Comparison of ENCODE assay signal across 8 mouse cellular contexts in genomic region chr7:3692987-3693808, GRCm38 (mm10). TPM values are rescaled to one million over a fixed set of nuclear protein-coding genes. Genes with fewer than 3 reads are reported as not detected.
A peak's percentile ranks its signal among the peaks of the same experiment; 100 is the strongest.
DNase-seq lines count a peak whose midpoint lies in the region; ATAC-seq and TF ChIP-seq lines count a peak whose summit lies in the region.

Gene Mboat7 (minus strand): TSS chr7:3693523.

- H3K4me3 ChIP-seq in ES-Bruce4 (ENCODE audit: low read depth, low read length), result peak within 1 kb of the TSS; percentile 76
- peak within 1 kb of the TSS; percentile 75 for H3K4me3 ChIP-seq in forebrain, embryonic 13.5 days
- H3K4me3 ChIP-seq in liver, postnatal 0 days (ENCODE audit: low read depth, low read length), result peak within 1 kb of the TSS; percentile 73
- H3K4me3 ChIP-seq in neural tube, embryonic 14.5 days (ENCODE audit: low read depth, low read length), result peak within 1 kb of the TSS; percentile 56

- TF ChIP-seq EP300 in ES-Bruce4 (IDR thresholded peaks at IDR 0.05; ENCODE audit: insufficient read depth, low read depth, low read length), result no peak
- TF ChIP-seq EP300 in liver, postnatal 0 days (IDR thresholded peaks at IDR 0.05; ENCODE audit: low read depth), result no peak; the same call in 1 of the 2 replicates

- H3K27me3 ChIP-seq in ES-Bruce4 (ENCODE audit: control insufficient read depth, insufficient read depth, low read length, poor library complexity, severe bottlenecking), result no peaks in the 10 kb centered on the region
- no peaks in the 10 kb centered on the region for H3K27me3 ChIP-seq in forebrain, embryonic 13.5 days
- no peaks in the 10 kb centered on the region for H3K27me3 ChIP-seq in liver, postnatal 0 days (ENCODE audit: insufficient read depth, low read length)
- H3K27me3 ChIP-seq in neural tube, embryonic 14.5 days (ENCODE audit: control insufficient read depth, insufficient read depth, low read length), result no peaks in the 10 kb centered on the region

- no peak for TF ChIP-seq CTCF in ES-Bruce4 (IDR thresholded peaks at IDR 0.05; ENCODE audit: low read depth, low read length)
- TF ChIP-seq CTCF in liver, postnatal 0 days (IDR thresholded peaks at IDR 0.05; ENCODE audit: low read depth), result no peak

- H3K36me3 ChIP-seq in ES-Bruce4 (ENCODE audit: control insufficient read depth, insufficient read depth, low read length, poor library complexity, severe bottlenecking), result peaks cover 12% of the 10 kb centered on the region
- peaks cover 22% of the 10 kb centered on the region for H3K36me3 ChIP-seq in forebrain, embryonic 13.5 days (ENCODE audit: poor library complexity, severe bottlenecking)
- H3K36me3 ChIP-seq in liver, postnatal 0 days (replicated peaks; ENCODE audit: insufficient read depth, low read length), result peaks cover 10% of the 10 kb centered on the region
- 0 out of 2 replicates have a peak, but pooled peaks cover 4% of the 10 kb centered on the region for H3K36me3 ChIP-seq in neural tube, embryonic 14.5 days (ENCODE audit: control insufficient read depth, insufficient read depth, low read length)

- H3K27ac ChIP-seq in ES-Bruce4 (ENCODE audit: insufficient read depth, low read length), result peak within 1 kb of the TSS; percentile 82
- peak within 1 kb of the TSS; percentile 89 for H3K27ac ChIP-seq in forebrain, embryonic 13.5 days
- H3K27ac ChIP-seq in liver, postnatal 0 days (ENCODE audit: low read depth), result peak within 1 kb of the TSS; percentile 88
- H3K27ac ChIP-seq in neural tube, embryonic 14.5 days (ENCODE audit: low read depth, low read length), result peak within 1 kb of the TSS; percentile 85

- intact Hi-C loops in heart, postnatal 10 days (cut with DNase I), result loop anchor here (2.0 to 10.0 kb wide), 4 partner anchors 18 to 444 kb away; partner anchors contain the start of genes Cnot3 and Leng8

- ATAC-seq in cerebellum, adult (ENCODE audit: insufficient number of reproducible peaks, low FRiP score, low TSS enrichment), result peak; percentile 83
- peak; percentile 93 for ATAC-seq in forebrain, embryonic 13.5 days
- ATAC-seq in liver, postnatal 0 days, result peak; percentile 85
- ATAC-seq in neural tube, embryonic 14.5 days (ENCODE audit: low read depth), result peak; percentile 92

- H3K4me2 ChIP-seq in forebrain, embryonic 13.5 days, result peak within 1 kb of the TSS; percentile 84
- H3K4me2 ChIP-seq in liver, postnatal 0 days (ENCODE audit: low read depth, low read length), result peak within 1 kb of the TSS; percentile 93
- peak within 1 kb of the TSS; percentile 78 for H3K4me2 ChIP-seq in neural tube, embryonic 14.5 days (ENCODE audit: low read depth, low read length)

- 1% methylated on average over 55 of the region's 55 CpGs for WGBS in forebrain, embryonic 13.5 days
- under 1% methylated on average over 55 of the region's 55 CpGs for WGBS in large intestine, adult 2 months
- under 1% methylated on average over 55 of the region's 55 CpGs for WGBS in liver, postnatal 0 days (ENCODE audit: insufficient replicate concordance)
- under 1% methylated on average over 55 of the region's 55 CpGs for WGBS in neural tube, embryonic 14.5 days

- DNase-seq in heart, postnatal 10 days, result peak; percentile 98
- peak; percentile 96 for DNase-seq in large intestine, adult 2 months (ENCODE audit: low read depth, low spot score)
- DNase-seq in liver, postnatal 0 days, result peak; percentile 94
- peak; percentile 99 for DNase-seq in testis, postnatal 10 days (ENCODE audit: low spot score)

- TF ChIP-seq POLR2A in ES-Bruce4 (IDR thresholded peaks at IDR 0.05; ENCODE audit: insufficient read depth, low read length), result peak; percentile 95

- no peaks in the 10 kb centered on the region for H3K9me3 ChIP-seq in ES-Bruce4 (replicated peaks; ENCODE audit: control insufficient read depth, insufficient read depth, low read length, poor library complexity, severe bottlenecking)
- H3K9me3 ChIP-seq in forebrain, embryonic 13.5 days (replicated peaks), result no peaks in the 10 kb centered on the region
- H3K9me3 ChIP-seq in liver, postnatal 0 days (ENCODE audit: low read length), result no peaks in the 10 kb centered on the region
- H3K9me3 ChIP-seq in neural tube, embryonic 14.5 days (ENCODE audit: control insufficient read depth, low read length), result no peaks in the 10 kb centered on the region

- H3K4me1 ChIP-seq in ES-Bruce4 (ENCODE audit: control insufficient read depth, insufficient read depth, low read length), result no peaks in the 10 kb centered on the region
- peaks cover 26% of the 10 kb centered on the region for H3K4me1 ChIP-seq in forebrain, embryonic 13.5 days
- peaks cover 19% of the 10 kb centered on the region for H3K4me1 ChIP-seq in liver, postnatal 0 days (ENCODE audit: insufficient read depth)
- H3K4me1 ChIP-seq in neural tube, embryonic 14.5 days (ENCODE audit: control insufficient read depth, insufficient read depth, low read length), result peaks cover 16% of the 10 kb centered on the region; the same call in 1 of the 2 replicates

- peak within 1 kb of the TSS; percentile 55 for H3K9ac ChIP-seq in ES-Bruce4 (ENCODE audit: low read depth, poor library complexity, severe bottlenecking)
- peak within 1 kb of the TSS; percentile 91 for H3K9ac ChIP-seq in forebrain, embryonic 13.5 days
- H3K9ac ChIP-seq in liver, postnatal 0 days (replicated peaks), result peak within 1 kb of the TSS; percentile 79
- peak within 1 kb of the TSS; percentile 76 for H3K9ac ChIP-seq in neural tube, embryonic 14.5 days (replicated peaks; ENCODE audit: low read depth, low read length)

RNA-seq across cellular contexts. Expression of gene Mboat7, which starts in this region (rescaled TPM):
- 44.6 and 48.3 TPM in 2 replicates for polyA plus RNA-seq in ES-Bruce4 (2011; ENCODE audit: insufficient read depth, insufficient read length, low read depth, missing spikeins)
- polyA plus RNA-seq in forebrain, embryonic 13.5 days (2015; fragmentation: Nextera tagmentation; extraction: Ambion mirVana), result 36.2 and 41.6 TPM in 2 replicates
- 10 to 100 TPM; 25.7 to 28.9 TPM for total RNA-seq in heart, postnatal 10 days (2021)
- polyA plus RNA-seq in large intestine, adult 2 months (2012; rRNA removed), result 41.4 and 49.5 TPM in 2 replicates
- 14.8 and 16.1 TPM in 2 replicates for polyA plus RNA-seq in liver, postnatal 0 days (2015; fragmentation: Nextera tagmentation; extraction: Ambion mirVana)
- 74.9 and 76.4 TPM in 2 replicates for polyA plus RNA-seq in neural tube, embryonic 14.5 days (2014; fragmentation: Nextera tagmentation; extraction: Ambion mirVana)

Comparison
In these comparisons a context has a peak if more than half of its experiments do, and no peak if none do; other contexts are left out.
1. Peak in every context shown above with its lines: DNase-seq, ATAC-seq, H3K4me3 ChIP-seq and H3K27ac ChIP-seq.